Mouse (Mus musculus): ENCODE measurements around the gene Qsox1. TPM values are rescaled to one million over a fixed set of nuclear protein-coding genes. Genes with fewer than 3 reads are reported as not detected.

The Qsox1 gene
- polyA plus RNA-seq, 1 experiment, result 166 TPM

DNA sequence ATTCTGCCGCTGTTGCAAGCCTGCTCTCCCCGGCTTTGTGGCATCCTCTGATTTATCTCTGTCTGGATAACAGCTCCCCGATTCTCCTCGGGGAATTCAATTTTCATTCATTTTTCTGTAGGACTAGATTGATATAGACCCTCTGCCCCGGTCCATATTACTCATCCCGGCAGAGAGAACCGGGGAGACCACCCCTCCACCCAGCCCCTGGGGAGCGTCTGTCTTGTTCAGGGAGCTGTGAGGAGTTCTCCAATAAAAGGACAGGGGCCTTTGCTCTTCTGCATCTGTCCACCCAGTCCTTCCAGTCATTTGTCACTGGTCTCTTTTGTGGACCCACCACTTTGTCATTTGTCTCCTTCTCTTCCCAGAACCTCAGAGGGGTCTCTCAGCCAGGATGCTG, 65.7 kb downstream of the Qsox1 start:
- no peak for DNase-seq (ENCODE audit: low spot score)

DNA sequence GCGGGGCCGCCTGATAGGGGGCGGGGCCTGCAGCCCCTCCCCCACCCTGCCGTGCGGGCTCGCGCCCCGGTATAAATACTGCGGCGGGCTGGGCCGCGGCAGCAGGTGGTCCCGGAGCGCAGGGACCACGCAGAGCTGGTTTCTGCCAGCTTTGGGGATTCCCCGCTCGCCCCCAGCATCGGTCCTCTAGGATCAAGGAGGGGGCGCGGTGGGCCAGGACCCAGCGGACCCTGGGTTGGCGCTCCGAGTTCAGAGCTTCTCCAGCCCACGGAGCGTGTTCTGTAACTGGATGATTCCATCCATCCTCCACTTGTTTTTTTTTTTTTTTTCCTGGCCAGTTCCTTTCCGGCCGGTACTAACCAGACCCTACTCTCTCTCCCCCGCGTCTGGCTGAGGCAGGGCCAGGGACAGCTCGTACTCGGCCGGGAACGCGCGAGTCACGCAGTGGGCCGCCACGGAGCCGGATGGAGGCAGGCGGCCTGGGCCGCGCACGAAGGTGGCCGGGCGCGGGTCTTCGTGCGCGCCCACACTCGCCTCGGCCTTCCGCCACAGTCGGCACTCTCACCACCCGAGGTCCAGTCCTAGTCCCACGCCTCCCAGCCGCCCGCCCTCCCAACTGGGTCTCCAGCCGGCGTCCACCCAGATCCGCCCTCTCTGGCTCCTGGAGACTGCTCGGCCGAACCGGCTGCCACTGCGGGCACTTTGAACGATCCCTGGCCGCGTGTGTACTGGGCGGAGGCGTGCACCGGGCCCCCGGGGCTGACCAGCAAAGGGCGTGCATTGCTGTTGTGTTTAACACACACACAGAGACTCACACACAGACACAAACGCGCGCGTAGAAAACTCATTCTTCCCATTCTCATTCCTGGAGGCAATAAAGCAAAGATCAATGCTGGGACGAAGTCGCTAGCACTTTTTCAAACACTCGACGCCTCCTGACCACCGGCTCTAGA, 70.0 kb downstream of the Qsox1 start:
- DNase-seq (ENCODE audit: low spot score), result no peak

DNA sequence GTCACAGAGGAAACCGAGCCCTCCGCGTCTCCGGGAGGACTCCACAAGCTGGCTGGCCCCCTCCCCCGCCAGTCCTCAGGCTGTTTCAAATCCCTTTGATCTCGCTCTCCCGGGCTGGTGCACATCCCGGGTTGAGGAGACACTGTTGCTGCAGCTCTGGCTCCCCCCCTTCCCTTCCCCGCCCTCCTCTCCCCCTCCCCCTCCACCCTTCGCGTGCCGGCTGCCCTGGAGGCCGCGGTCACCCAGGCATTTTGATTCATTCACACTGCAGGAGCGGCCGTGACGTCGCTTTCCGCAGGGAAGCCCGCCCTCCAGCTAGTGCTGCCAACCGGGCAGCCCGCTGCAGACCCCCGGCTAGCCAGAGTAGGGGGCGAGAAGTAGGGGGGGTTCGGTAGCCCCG, 70.7 kb downstream of the Qsox1 start:
- no peak for DNase-seq (ENCODE audit: low spot score)

DNA sequence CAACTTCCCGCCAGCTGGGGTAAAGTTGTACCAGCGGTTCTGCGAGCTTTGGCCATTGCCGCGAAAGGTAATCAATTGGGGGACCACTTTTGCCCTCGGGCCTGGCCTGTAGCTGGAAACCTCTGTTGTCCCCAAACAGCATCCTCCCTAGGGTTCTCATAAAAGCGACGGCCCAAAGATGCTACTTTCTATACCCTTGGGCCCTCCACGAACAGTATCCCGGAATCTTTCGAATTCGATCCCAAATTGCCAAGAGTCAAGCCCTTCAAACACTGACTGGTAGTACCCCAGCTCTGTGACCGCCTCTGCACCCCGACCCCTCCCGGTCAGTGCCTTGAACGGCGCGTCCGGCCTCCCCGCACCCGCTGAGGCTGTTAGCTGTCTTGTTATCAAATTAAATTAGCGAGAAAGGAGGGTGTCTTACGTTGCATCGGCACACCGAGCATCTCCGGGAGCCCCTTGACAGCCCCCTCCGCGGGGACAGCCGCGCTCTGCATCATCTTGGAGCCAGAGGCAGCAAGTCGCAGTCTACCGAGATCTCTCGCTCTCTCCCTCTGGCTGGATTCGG, 71.2 kb downstream of the Qsox1 start:
- no peak for DNase-seq (ENCODE audit: low spot score)

DNA sequence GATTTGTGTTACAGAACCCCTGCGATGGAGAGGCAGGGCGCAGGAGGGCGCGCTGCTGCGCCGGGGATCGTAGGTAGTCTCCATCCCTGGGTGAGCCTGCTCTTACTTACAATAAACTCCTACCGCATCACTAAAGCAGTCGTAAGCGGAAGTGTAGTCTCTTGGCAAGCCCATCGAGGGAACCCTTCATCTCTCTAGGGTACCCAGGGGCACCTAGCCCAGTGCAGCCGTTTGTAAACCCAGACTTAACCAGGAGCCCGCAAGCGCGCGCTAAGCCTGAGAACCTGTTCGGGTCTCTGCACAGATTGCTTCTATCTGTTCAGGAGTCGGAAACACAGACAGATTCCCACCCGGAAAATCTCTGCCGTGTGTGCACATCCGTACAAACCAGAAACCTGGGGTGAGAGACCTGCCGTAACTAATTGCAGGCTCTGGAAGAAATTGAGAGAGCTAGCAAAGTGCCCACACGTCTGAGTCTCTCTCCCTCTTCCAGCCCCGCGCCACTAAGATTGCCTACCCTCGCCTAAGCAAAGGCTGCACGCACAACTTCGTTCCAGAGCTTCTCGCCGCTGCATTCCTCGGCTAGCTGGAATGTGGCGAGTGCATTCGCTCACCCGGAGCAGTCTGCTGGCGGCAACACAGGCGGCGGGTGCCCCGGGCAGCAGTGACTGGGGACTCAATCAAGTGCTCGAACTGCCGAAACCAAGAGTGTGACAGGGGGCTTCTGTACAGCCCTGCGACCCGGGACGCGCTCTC, 71.9 kb downstream of the Qsox1 start:
- peak; percentile 28 for DNase-seq (ENCODE audit: low spot score)

DNA sequence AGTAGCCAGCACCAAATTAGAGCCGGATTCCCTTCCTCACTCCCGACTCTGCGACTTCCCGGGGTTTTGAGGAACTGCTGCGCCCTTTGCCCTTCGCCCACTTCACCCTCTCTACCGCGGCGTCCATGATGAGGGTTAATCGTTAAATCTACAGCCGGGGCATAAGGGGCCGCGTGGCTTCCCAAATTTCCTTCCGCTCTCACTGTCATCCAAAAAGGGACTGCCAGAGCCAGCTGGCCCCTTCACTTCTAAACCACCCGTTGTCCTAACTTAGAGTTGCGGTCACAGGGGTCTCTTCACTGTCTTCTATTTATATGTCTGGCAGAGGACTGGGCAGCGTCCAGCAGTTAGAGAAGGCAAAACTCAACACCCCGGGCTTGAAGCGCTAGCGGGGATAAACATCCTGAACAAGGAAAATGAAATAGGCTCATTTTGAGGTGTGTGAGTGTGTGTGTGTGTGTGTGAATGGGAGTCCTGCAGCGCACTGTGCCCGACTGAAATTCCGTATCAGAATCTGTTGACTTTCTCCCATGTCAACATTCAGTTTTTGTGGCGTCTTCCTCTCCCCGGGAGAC, 74.8 kb downstream of the Qsox1 start:
- no peak for DNase-seq (ENCODE audit: low spot score)

DNA sequence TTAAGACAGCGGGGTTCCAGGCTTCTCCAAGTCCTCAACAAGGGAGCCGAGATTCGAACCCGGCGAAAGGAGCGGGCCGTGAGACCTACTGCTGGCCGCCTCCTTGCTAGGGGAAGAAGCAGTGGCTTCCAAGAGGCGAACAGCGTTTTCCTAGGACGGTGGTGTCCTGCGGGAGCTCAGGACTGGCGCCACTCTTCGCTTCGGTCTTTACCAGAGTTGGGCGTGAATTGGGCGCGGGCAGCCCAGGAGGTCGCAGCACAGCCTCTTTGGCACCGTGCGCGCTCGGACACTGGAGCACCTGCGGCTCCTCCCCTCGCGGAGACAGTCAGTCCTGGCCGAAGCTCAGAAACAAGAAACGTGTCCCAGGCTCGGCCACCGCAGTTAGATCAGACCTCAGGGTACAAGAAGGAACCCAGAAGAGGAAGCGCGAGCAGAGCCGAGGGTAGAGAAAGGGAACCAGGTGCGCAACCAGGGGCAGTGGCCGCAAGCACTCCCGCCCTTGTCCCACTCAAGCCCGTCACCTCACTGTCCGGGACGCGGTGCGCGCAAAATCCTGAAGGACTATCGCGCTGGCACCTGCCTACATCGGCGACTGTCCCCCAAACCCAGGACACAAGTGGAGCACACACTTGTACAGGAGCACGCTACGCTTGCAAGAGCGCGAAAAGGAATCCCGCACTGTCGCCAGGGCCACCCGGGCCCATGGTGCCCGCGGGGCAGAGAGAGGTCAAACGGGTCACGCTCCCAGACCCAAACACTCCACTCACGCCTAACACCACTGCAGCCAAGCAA, 75.5 kb downstream of the Qsox1 start:
- no peak for DNase-seq (ENCODE audit: low spot score)

DNA sequence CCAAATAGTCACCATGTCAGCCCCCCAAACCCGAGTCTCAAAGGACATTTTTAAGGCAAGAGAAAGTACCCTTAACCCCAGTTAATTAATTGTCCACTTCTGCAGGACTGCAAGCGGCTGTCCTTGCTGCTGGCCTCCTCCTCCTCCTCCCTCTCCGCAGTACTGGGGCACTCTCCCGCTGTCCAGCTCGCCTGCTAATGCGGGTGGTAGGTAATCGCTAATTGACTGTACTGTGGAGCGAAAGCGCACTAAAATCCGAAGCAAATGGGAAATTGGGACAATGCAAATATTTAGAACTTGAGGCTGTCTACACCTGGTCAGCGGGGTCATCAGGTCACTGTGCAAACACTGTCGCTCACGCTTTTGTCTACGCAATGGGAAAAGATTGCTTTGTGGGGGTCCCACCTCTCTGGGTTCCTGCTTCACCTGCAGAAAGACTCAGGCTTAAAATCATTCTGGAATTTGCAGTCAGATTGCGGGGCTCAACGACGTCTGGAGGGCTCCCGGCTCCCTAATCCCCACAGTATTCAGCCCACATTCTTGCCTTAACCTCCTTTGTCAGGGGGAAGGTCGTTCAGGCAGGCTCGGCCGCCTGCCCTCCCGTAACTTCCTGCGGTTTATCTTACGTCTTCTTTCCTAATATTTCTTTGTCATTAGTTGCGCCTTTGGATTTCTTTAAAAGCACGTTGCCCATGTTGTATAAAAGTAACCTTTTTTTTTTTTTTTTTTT, 76.4 kb downstream of the Qsox1 start:
- no peak for DNase-seq (ENCODE audit: low spot score)

DNA sequence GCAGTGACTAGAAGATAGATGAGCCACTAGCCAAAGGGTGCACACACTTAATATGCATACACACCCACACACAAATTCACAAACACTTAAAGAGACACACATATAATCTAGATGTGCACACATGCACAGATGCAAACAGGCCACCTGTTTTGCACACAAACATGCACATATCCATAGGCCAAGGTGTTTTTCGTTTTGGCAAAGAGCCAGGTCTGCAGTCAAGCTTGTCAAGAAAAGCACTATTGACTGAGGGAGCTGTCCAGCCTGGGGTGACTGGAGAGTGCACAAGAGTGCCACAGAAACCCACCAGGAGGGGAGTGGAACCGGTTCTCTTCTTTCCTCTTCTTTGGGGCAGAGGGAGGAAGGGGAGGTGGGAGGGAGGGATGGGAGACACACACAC, 81.5 kb downstream of the Qsox1 start:
- DNase-seq (ENCODE audit: low spot score), result no peak

DNA sequence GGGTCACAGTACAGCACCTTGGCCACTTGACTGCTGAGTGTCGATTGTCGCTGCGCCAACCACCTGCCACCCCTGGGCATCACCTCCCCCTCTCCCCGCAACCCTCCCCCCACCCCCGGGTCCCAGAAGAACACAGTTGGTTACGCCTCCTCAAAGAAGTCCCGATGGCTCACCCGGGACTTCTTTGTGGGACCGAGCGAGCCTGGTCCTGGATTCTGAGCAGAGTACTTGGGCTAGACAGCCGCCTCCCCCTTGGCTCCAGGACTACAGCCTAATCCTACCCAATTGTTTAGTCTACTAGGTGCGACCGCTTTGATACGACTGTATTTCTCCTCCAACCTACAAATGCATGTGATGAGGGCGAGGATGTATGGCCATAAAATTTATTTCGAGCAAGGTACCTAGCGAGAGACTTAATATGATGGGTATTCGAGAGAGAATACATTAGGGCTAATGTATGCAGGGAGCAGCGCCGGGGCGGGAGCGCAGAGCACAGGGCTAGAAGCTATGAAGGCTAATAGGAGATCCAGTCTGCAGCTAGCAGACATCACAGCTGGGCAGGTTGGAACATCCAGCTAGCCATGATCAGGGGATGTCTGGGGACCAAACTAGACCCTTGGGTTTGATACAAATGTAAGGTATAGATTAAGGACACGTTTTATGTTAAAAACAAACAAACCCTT, 83.4 kb downstream of the Qsox1 start:
- no peak for DNase-seq (ENCODE audit: low spot score)

DNA sequence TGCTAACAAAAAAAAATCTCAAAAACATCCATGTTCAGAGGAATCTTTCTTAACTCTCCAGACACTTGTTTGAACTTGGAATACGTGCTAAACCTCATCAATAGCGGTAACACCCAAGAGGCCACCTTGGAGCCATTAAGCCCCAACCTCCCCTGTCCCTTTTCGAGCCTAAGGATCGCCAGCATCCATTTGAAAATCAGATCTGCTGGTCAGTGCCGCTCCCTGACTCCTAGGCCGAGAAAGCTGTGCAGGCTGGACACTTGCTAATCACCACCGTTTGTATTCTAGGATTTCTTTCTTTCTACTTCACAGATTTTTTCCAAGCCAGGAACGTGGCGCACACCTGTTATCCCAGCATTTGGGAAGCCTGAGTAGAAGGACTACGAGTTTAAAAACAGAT, 84.9 kb downstream of the Qsox1 start:
- no peak for DNase-seq (ENCODE audit: low spot score)

Other genes starting within 250 kb of the Qsox1 start
- not detected in 2 replicates for gene Lhx4, start 61.2 kb downstream of the Qsox1 start, polyA plus RNA-seq (2012; rRNA removed)
- gene Cep350, start 160.4 kb upstream of the Qsox1 start, polyA plus RNA-seq (2012; rRNA removed), result 9.3 and 11.1 TPM in 2 replicates
- 78.6 and 81.4 TPM in 2 replicates for gene Tor1aip2, start 222.5 kb upstream of the Qsox1 start, polyA plus RNA-seq (2012; rRNA removed)
- 24.7 and 42.2 TPM in 2 replicates for gene Tor1aip1, start 223.6 kb upstream of the Qsox1 start, polyA plus RNA-seq (2012; rRNA removed)